Mouse (Mus musculus) urinary bladder, postnatal 4 days (tissue): ENCODE results near the gene Jade2.

ENCODE experiments used
- DNase-seq, 2 experiments: peaks; one replicate each; pipeline ENCODE4 v3.0.0; 2021 to 2022; ENCODE audit warnings: low spot score in 2 of 2

The Jade2 gene

DNA sequence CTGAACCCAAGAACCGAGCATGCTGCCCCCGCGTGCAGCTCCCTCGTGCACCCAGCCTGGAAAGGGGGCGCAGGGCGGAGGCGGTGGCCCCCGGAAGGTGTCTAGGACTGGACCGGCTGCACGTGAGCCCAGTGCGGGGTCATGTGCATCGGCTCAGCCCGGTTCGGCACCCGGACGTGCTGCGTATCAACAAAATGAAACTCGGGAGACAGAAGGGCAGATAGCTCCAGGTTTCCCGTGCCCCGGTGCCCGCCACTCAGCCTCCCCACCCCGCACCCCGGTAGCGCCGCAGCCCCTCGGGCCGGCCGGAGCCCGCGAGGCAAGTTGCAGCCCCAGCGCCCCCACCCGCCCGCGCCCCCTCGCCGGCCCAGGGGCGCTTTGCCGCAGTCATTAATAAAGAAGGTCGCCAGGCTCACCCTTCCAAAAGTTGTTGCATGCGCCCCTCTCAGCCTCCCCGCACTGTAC is 805 bp downstream of the Jade2 start:
- DNase-seq: peak in 1 of 2 experiments; percentile 49

DNA sequence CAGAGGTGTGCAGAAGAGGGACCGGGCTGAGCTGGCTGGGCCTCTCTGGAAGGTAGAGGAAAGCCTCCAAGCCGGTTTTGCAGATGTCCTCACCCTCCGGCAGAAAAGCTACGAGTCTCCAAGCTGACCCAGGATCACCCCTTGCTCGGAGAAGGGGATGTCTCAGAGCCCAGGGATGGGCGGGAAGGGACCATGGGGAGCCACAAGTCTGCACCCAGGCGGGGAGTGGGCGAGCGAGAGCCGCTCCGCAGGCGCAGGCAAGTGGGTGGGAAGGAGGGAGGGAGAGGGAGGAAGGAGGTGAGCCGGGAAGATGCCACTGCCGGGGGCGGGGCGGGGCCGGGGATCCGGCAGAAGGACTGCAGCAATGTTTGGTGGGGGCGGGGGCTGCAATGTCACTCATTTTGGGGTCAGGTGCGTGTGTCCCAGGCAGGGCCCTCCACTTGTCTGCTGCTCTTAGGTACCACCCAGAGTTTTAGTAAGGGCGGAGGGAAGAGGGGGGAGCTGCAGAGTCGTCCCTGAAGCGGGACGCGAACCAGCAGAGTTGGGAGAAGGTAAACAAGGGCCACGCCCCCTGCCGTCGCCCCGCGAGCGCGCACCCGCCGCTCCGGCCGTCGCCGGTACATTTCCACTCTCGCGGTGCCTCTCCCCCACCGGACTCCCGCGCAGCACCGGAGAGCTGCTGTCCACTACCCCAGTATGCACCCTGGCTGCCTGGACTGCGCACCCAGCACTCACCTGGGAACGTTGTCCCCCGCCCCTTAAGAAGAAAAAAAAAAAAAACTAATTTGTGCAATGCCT is 1.4 kb downstream of the Jade2 start:
- DNase-seq: peak; percentile 60 to 70

DNA sequence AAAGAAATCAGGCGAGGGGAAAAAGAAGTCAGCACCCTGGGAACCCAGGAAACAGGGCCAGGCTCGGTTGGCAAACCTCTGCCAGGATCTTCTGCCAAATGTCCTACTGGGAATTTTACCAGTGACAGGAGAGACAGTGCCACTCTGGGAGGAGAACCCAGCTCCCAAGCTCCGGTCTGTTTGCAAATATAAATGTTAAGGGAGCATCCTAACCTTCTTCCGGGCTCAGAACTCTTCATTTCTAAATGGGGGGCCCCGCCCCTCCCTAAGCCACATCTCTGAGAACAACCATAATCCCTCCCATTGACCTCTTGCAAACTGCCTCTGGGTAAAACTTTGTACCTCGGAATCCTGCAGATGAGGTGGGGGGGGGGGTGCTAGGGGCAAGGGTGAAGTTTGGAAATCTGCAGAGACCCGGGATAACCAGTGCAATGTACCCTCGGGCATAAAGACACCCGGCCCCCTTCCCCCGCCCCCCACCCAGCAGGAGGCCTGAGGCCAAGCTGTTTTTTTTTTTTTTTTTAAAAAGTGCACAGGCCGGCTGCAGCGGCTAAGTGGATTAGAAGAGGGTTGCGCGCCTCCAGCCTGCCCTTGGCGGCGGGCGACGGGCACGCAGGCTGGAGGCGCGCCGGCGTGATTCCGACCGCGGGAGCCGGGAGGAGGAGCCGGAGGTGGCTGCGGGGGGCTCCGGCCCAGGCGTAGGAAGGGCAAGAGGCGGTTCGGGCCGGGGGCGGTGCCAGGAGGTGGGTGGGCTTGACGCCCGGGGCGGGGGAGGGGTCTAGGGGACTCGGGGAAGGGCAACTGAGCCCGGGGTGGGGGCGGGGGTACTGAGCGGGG is 2.3 kb downstream of the Jade2 start:
- peak; percentile 80 to 82 for DNase-seq

DNA sequence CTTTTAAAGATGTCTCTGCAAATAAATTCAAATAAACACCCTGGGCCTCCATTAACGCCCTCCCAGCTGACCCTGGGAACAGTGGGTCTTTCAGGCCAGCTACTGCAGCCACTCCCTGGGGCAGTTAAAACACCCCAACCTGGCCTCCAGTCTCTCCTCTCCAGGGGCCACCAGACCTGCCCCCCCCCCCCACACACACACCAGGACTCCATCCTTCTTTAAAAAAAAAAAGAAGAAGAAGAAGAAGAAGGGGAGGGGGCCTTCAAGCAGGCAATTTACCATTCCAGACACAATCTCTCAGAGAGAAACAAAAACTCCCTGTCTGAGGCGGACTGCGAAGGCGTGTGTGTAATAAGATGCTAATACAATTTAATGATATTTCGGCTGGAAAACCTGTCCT is 4.9 kb downstream of the Jade2 start:
- DNase-seq: no peak

DNA sequence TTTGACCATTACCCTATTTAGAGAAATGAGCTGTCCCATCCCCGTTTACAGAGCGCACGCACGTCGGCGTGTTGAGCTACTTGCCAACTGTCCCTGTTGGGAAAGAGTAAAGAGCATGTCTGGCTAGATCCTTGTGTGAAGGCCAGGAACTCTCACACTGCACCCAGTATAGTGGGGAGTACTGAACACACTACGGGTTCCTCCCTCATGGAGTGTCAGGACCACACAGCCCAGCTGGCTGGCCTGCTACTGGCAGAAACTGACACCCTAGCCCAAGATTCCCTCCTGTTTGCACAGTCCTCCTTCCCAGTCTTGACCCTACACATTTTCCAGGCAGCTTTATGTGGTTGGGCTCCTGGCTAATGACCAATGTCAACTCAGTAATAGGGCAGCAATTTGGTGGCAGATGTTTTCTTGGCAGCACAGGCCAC is 5.3 kb downstream of the Jade2 start:
- DNase-seq: no peak

DNA sequence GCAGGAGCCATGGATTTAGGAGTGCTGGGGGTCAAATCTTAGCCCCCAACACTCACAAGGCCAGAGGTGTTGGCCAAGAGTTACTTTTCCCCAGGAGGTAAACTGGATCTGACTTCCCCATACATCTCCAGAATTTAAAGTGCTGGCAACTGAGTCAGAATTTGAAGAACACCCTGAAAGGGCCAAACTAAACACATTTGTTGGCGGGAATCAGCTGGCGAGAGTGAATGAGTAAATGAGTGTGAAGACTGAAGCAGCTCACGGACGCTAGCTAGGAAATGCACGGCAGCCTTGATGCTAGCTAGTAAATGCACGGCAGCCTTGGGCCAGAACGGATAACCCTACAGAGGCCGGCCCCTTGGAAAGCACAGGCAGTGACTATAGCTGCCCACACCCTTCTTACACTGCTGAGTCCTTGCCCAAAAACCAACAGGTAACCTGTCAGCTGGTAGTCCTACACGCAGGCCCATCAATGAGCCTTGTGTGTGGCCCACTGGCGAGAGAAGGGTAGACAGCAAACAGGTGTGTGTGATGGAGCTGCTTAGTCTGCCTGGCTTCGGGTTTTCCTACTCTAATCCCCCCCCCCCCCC is 6.6 kb downstream of the Jade2 start:
- no peak for DNase-seq

DNA sequence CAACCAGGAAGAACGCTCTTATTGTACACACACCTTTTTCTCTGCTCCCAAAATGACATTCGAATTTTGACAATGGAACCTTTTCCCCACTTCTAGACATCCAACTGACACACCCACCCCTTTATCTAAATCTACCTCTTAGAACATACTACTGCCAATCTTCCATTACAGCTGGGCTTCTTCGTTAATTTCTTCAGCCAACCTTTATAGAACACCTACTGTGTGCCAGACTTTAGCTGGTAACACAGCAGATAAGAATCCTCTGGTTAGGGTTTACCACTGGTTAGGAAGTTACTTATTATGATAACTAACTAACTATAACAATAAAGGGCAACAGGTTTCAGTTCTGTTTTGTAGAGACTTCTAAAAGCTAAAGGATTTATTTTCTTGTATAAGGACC is 9.1 kb downstream of the Jade2 start:
- no peak for DNase-seq

DNA sequence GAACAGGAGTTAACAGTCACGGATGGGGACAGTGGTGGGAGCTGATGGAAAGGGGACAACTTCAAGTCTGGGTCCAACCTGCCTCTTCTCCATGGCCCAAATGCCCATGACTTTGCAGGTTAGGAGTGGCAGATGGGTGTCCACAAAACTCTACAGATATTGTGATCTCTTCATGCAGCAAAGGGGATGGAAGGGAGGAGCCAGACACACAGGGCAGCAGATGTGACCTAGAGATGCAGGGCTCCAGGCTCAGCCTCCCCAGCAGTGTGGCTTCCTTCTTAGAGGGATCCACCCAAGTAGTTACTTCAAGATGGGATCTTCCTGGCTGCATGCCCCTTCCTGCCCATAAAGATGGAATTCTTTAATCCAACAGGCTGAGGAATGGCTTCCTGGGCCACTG is 9.6 kb downstream of the Jade2 start:
- no peak for DNase-seq

DNA sequence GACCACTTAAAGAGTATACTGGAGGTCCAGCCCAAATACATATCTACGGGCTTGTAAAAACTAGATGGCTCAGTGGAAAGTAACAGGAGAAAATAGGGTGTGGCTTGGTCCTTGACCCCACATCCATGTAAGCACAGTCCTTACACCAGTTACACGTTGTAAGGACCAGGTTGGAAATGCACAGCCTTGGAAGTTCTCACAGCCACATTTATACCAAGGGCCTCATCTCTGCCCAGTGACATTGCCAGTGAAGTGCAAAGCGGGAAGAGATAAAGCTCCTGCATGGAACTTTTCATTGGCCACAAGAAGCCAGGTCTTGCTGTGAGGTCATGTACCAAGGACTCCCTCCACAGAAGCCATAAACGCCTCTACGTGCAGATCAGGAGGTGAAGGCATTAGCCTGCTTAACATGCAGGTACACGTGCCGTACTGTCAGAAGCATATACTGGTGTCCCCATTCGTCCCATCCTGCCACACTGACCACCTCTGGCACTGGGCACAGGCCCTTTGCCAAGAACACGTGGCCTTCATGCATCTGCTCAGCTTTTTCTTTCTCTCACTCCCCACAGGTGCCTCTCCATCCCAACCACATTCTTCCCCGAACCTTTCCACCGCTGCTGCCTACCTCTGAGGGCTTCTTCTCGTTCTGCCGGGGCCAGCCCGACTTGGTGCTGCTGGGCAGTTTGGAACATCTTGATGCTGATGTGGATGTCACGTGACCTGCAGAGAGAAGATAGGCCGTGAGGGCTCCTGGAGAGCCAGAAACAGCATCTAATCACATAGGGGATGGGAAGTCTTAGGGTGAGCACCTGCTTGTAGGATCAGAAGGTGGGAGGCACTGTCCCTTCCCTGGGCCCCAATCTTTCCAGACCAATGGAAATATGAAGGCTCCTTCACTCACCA is 11.2 kb downstream of the Jade2 start:
- DNase-seq: no peak

DNA sequence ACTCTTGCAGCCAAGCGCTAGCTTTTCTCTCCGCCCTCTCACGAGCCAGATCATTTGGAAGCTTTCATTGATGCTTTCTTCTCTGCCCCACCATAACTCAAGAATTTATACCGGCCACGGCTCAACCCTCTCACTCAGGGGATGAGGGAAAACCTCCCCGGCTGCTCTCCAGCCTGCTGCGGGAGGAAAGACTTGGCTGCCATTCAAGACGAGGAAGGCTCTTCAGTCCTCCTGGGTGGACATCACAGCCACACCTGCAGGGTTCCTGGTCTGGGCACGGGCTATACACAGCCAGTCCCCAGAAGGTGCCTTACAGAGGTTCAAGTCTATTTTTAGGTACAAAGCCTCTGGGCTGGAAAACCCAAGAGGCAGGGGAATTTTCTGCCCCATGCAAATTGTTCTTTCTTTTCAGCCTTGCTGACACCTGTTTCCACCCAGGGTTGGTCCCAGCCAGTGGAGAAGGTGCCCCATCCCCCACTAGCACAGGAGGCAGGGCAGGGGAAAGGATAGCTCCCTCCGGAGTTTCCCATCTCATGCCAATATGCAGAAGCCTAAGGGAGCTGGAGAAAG is 12.8 kb downstream of the Jade2 start:
- DNase-seq: no peak

DNA sequence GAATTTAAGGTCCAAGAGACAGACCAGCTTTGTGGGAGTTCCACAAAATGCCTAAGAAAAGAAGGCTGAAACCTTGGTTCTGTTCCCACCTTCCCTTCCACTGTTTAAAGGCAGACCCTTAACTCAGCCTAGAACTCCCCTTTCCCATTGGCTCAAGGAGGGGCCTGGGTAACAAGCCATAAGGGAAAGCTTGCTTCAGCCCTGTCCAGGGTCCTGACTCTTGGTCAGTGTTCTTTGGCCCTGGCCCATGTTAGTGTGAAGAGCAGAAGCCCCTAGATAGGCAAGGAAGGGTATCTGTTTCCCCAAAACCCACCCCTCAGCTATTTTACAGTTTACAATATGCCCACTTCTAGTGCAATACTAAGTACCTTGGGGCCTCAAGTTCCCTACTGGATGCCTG is 13.6 kb downstream of the Jade2 start:
- no peak for DNase-seq

DNA sequence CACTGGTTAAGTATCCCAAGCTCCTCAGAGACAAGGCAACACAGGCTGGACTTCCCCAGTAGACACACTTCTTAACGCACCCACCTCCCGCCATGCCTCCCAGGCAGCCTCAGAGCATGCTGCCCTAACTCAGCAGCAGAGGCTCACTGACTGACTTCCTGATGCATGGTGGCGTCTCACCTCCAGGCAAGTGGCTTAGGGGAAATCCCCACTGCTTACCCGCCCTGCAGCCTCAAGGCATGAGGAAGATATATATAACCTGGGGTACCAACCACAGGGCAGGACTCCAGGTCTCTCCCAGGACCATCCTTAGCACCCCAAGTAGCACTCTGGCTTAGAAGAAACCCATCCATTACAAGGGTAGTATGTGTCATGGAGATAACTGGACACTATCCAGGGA is 14.3 kb downstream of the Jade2 start:
- DNase-seq: no peak

DNA sequence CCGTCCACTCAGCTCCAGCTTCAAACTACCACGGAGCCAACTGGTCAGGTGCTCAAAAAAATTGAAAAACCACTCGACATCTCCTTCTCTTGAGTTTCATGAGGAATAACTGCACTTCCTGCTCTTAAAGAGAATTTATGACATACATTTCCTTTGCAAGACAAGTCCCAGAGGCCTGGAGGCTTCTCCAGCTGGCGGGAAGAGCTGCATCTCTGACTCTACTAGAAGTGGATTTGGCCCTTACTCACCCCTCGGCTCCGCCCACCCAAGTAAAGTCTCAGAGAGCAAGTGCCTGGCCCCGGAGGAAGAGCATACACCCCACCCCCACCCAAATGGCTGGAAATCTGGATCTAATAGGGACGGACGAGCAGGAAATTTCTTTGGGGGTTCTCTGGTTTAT is 16.3 kb downstream of the Jade2 start:
- DNase-seq: no peak

DNA sequence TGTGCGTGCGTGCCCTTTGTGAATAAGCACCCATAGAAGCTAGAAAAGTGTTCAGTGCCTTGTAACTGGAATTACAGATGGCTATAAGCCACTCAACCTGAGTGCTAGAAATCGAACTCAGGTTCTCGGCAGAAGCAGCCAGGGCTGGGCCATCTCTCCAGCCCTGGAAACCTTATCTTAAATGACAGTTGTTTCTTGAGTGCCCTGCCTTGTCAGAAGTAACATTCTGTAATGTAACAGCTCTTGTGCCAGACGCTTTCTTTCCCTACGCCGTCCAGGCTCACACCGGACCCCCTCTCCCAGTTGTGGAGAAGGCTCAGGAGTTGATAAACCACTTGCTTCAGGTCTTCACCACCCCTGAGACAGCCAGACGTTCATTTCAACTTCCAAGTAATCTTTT is 16.8 kb downstream of the Jade2 start:
- DNase-seq: no peak

DNA sequence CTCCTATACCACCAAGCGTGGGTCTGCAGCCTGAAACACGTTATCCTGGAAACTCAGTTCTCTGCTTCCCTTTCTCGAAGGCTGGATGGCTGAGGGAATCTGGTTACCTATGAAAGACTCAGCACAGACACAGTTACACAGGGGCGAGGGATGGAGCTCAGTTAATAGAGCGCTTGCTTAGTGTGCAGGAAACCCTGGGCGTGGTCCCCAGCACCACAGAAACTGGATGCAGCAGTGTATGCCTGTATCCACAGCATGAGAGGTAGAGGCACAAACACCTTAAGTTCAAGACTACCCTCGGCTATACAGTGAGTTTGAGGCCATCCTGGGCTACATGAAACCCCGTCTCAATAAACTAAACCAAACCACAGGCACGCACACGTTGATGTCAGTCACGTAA is 17.5 kb downstream of the Jade2 start:
- no peak for DNase-seq

DNA sequence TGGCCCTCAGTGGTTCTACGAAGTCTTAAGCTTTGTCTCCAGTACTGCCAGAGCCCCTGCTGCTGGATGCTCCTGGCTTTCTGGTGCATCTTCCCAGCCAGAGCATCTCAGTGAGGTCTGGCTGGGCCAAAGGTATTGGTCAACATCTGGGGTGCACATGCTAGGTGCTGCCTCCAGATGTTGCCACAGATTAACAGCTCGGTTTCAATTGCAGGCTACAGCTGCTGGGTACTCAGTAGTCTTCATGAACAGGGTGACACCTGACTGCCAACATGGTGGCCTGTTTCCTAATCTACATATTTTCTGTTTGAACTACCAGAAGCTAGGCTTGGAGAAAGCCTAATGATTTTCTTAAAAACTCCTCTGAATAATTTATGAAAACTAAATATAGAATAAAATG is 18.3 kb downstream of the Jade2 start:
- no peak for DNase-seq

DNA sequence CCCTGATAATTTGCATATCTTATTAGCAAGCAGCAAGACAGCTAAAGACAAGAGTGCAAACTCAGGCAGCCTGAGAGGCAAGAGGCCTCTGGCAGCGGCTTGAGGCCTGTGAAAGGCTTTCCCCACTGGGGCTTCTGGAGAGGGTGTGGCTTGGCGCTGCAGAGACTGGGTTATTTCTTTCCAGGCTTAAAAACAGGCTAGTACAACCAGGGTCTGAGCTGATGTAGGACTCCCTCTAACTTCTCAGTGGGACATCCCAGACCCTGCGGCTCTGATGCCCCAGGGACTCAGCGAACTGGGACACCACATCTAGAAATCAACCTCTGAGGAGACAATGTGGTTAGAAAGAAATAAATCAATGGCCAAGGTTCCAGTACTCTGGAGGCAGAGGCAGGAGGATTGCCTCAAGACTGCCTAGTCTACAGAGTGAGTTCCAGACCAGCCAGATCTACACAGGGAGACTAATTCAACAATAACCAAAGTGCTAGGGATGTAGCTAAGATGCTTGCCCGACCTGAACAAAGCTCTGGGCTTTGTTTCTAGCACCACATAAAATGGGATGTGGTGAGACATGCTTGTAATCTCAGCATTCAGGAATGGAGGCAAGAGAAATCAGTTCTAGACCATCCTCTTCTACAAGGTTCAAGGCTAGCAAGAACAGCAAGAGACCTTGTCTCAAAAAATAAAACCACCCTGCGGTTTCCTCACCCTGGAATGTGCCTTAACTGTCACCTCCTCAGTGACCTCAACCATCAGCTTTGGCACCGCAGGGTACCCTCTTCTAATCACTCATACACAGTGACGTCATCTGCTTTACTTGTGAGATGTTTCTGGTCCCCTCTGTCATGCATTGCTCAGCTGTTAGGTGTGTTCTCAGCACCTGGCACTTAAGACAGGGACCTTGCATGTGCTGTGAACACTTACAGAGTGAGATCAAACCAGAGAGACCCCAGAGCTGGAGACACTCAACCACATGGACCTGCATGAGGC is 20.0 kb downstream of the Jade2 start:
- DNase-seq: no peak

DNA sequence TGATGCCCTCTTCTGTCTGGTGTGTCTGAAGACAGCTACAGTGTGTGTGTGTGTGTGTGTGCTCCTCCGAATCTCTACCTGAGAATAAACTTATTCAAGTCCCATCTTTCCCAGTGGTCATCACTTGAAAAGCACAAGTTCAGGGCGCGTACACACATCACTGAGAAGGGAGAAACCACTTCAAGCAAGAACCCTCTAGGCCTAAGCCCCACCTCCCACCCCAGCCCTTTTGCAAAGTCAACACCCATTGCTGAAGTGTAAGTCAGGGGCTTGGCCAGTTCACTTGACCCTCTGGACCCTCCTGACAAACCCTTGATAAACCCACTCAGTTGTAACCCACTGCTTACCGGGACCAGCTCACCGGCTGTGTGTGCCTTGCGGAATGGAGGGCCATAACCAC is 20.9 kb downstream of the Jade2 start:
- DNase-seq: no peak

DNA sequence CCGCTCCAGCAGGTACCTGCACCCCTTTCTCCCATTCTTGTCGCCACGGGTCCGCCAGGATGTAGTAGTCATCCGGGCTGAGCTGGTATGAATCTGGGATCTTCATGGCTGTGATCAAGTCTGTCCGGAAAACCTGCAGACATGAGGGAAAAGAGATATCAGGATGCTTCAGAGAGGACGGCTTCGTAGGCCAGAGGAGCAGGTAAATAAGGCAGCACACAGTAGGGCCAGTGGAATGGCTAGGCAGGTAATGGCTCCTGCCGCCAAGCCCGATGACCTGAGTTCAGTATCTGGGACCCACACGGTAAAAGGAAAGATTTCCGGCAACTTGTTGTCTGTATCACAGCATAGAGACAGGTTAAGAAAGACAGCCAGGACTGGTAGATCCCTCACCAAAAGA is 21.9 kb downstream of the Jade2 start:
- DNase-seq: no peak

DNA sequence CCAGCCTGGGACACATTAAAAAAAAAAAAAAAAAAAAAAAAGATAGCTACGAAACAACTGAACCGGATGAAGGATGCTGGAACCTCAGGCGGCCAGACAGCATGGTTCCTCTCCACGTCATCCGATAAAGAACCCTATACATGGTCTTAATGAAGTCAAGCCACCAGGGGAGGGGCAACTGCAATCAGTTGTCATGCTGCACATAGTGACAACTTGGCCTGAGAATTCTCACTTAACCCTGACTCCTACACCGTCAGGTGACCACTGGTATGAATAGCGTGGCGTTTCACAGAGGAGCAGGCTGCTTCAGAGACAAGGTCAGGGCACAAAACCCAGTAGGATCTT is 23.4 kb downstream of the Jade2 start:
- no peak for DNase-seq
